Mouse (Mus musculus): ENCODE data around the gene Tead2.
"Not testable (repeated sequence)": the region's sequence is repeated elsewhere in the genome, so short reads cannot be mapped to it uniquely, and the experiment has no call there.

The Tead2 gene

GRCm38 (mm10) chr7:45215673-45216441, at the start of gene Tead2:
Gene Tead2 (plus strand): TSS chr7:45215753.
- no peak for DNase-seq (ENCODE audit: low spot score)

- no peak for DNase-seq (ENCODE audit: low spot score)
Measured at GRCm38 (mm10) chr7:45166950-45167401, 48.6 kb upstream of the Tead2 start.

- DNase-seq (ENCODE audit: low spot score): no peak
Measured at GRCm38 (mm10) chr7:45167761-45168445, 47.6 kb upstream of the Tead2 start.

- no peak for DNase-seq (ENCODE audit: low spot score)
Measured at GRCm38 (mm10) chr7:45168656-45169055, 46.9 kb upstream of the Tead2 start.

- DNase-seq (ENCODE audit: low spot score): no peak
Measured at GRCm38 (mm10) chr7:45169495-45169894, 46.1 kb upstream of the Tead2 start.

- DNase-seq (ENCODE audit: low spot score): peak; percentile 49
Measured at GRCm38 (mm10) chr7:45172974-45173373, 42.6 kb upstream of the Tead2 start.

GRCm38 (mm10) chr7:45173772-45174171, 41.8 kb upstream of the Tead2 start:
- DNase-seq (ENCODE audit: low spot score): not testable (repeated sequence)

GRCm38 (mm10) chr7:45174567-45175280, 40.8 kb upstream of the Tead2 start:
- no peak for DNase-seq (ENCODE audit: low spot score)

- no peak for DNase-seq (ENCODE audit: low spot score)
Measured at GRCm38 (mm10) chr7:45175398-45175797, 40.2 kb upstream of the Tead2 start.

- no peak for DNase-seq (ENCODE audit: low spot score)
Measured at GRCm38 (mm10) chr7:45175929-45176328, 39.6 kb upstream of the Tead2 start.

GRCm38 (mm10) chr7:45176356-45176755, 39.2 kb upstream of the Tead2 start:
- DNase-seq (ENCODE audit: low spot score): no peak

- no peak for DNase-seq (ENCODE audit: low spot score)
Measured at GRCm38 (mm10) chr7:45178550-45178949, 37.0 kb upstream of the Tead2 start.

GRCm38 (mm10) chr7:45179469-45179868, 36.1 kb upstream of the Tead2 start, which contains the start of gene Gfy:
Gene Gfy (minus strand): TSS chr7:45179569.
- DNase-seq (ENCODE audit: low spot score): no peak

GRCm38 (mm10) chr7:45180896-45181477, 34.6 kb upstream of the Tead2 start, which contains the start of gene Pth2:
Gene Pth2 (plus strand): TSS chr7:45180995.
- no peak for DNase-seq (ENCODE audit: low spot score)

- no peak for DNase-seq (ENCODE audit: low spot score)
Measured at GRCm38 (mm10) chr7:45181540-45181939, 34.0 kb upstream of the Tead2 start.

- peak; percentile 93 for DNase-seq (ENCODE audit: low spot score)
Measured at GRCm38 (mm10) chr7:45182199-45182601, 33.4 kb upstream of the Tead2 start.

GRCm38 (mm10) chr7:45182606-45183005, 32.9 kb upstream of the Tead2 start:
- no peak for DNase-seq (ENCODE audit: low spot score)

- DNase-seq (ENCODE audit: low spot score): no peak
Measured at GRCm38 (mm10) chr7:45183672-45184071, 31.9 kb upstream of the Tead2 start.

GRCm38 (mm10) chr7:45185921-45186320, 29.6 kb upstream of the Tead2 start:
- no peak for DNase-seq (ENCODE audit: low spot score)

GRCm38 (mm10) chr7:45189600-45189999, 26.0 kb upstream of the Tead2 start:
- DNase-seq (ENCODE audit: low spot score): no peak

- DNase-seq (ENCODE audit: low spot score): no peak
Measured at GRCm38 (mm10) chr7:45190186-45190585, 25.4 kb upstream of the Tead2 start.

- DNase-seq (ENCODE audit: low spot score): no peak
Measured at GRCm38 (mm10) chr7:45191161-45191560, 24.4 kb upstream of the Tead2 start.
